Mouse (Mus musculus) C2C12 (cell line): ENCODE results near the gene Cela2a.

Experiments
- CEBPB ChIP-seq: IDR thresholded peaks from one replicate; pipeline ENCODE4 v1.6.1; 2011; ENCODE audit warnings: low read depth, mild to moderate bottlenecking, control low read depth, moderate library complexity
- CTCF ChIP-seq: IDR thresholded peaks from one replicate; pipeline ENCODE4 v1.5.1; 2011; ENCODE audit not compliant: control insufficient read depth, insufficient read depth, insufficient read length
- MAX ChIP-seq: IDR thresholded peaks from one replicate; pipeline ENCODE4 v1.6.1; 2011; ENCODE audit warnings: mild to moderate bottlenecking, control low read depth
- MYOD1 ChIP-seq: IDR thresholded peaks from one replicate; pipeline ENCODE4 v1.6.1; 2011; ENCODE audit warnings: low read depth; ENCODE audit not compliant: control insufficient read depth, insufficient read length
- USF1 ChIP-seq: IDR thresholded peaks from one replicate; pipeline ENCODE4 v1.6.1; 2011; ENCODE audit warnings: low read depth, mild to moderate bottlenecking, control low read depth, moderate library complexity

- TF ChIP-seq CTCF (no peak), MYOD1 (no peak), USF1 (no peak), MAX (no peak), CEBPB (no peak)
Observed at GRCm38 (mm10) chr4:141826060-141826459, at the start of gene Cela2a.
